Mouse (Mus musculus): ENCODE data around the gene Rasgrf2.

Gene Rasgrf2

GRCm38 (mm10) chr13:91955646-91956045 lies 175.8 kb downstream of the Rasgrf2 start:
- no peak for DNase-seq (ENCODE audit: extremely low read depth, low read depth, low spot score)

- DNase-seq (ENCODE audit: extremely low read depth, low read depth, low spot score): no peak
These were observed 176.3 kb downstream of the Rasgrf2 start for GRCm38 (mm10) chr13:91955175-91955574.

- no peak for DNase-seq (ENCODE audit: extremely low read depth, low read depth, low spot score)
These were observed 191.3 kb downstream of the Rasgrf2 start for GRCm38 (mm10) chr13:91940113-91940512.

- no peak for DNase-seq (ENCODE audit: extremely low read depth, low read depth, low spot score)
These were observed 192.6 kb downstream of the Rasgrf2 start for GRCm38 (mm10) chr13:91938826-91939225.

DNA sequence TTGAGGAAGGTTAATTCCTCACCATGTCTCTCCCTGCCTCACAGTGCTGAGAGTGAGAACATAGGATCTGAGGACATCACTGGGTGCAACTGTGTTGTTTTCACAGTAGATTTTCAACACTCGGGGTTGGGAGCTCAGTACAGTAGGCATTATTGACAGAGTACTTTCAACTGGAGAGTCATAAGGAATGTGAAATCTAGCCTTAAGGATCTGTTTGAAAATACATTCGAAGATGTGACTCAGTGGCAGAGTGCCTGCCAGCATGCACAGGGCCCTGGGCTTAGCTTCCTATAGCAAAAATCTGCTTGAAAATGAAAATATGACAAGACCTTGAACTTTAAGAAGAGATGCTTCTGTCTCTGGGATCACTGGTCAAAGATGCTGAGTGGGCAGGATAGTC lies 194.2 kb downstream of the Rasgrf2 start:
- DNase-seq (ENCODE audit: extremely low read depth, low read depth, low spot score): no peak

DNA sequence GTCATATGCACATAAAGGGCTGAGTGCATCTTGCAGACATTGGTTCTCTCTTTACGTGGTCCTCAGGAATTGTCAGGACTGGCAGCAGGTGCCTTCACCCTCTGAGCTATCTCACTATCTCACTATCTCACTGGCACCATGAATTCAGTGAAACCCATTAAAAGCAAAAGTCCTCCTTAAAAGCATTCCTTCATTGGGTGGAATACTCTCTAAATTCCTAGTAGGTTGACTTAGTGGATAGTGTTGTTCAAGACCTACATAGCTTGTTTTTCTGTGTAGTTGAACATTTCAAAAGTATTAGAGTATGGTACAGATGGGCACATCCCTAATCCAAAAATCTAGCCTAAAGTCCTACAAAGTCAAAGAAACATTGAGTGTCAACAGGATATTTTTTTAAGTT lies 199.3 kb downstream of the Rasgrf2 start:
- no peak for DNase-seq (ENCODE audit: extremely low read depth, low read depth, low spot score)

GRCm38 (mm10) chr13:91929943-91930726 lies 201.3 kb downstream of the Rasgrf2 start:
- no peak for DNase-seq (ENCODE audit: extremely low read depth, low read depth, low spot score)

DNA sequence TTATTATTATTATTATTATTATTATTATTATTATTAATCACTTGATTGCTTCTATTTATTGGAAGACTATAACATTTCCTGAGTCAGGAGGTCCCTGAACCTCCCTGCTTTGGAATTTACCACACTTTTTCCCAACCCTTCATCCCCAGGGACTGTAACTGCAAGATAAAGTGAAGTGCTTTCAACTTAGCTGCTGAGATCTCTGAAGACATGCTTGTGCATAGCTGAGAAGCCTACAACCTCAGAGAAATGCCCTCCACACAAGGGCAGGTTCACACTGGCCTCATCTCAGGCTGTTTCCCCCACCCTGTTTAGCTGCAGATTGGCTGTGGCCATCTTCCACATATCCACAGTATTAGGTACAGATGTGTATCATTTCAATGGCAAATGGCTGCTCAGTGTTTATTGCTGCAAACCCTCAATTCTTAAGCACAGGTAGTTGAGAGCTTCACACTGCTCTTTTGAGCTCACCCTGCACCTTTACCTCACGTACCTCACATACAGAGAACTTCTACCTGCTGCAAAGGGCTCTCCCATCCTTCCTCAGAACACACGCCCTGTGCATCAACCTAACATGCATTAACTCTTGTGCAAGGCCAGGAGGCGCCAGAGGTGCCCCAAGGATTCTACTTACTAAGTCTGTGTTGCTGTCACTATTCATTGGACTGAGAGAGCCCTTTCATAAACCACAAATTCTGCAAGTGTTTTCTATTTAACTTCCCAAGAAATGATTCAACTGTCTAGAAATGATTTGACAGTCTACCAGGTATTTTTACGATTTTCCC lies 202.7 kb downstream of the Rasgrf2 start:
- no peak for DNase-seq (ENCODE audit: extremely low read depth, low read depth, low spot score)

DNA sequence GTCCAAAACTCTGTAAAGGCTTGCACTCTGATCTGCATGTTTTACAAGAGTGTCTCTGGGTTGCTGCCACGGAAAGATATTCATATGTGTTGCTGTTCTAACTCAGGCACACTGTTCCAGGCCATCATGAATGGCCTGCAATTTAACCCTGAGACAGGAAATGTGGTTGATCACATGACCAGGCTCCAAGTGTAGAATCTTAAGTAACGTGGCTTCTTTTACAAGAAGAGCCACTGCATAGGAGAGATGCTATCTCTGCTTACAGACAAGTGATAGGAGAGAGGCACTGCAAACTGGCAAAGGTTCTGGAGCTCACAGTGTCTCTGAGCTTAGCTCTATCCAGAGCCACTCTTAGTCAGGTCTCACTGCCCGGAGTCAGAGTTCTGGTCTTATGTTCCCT lies 210.4 kb downstream of the Rasgrf2 start:
- DNase-seq (ENCODE audit: extremely low read depth, low read depth, low spot score): no peak

DNA sequence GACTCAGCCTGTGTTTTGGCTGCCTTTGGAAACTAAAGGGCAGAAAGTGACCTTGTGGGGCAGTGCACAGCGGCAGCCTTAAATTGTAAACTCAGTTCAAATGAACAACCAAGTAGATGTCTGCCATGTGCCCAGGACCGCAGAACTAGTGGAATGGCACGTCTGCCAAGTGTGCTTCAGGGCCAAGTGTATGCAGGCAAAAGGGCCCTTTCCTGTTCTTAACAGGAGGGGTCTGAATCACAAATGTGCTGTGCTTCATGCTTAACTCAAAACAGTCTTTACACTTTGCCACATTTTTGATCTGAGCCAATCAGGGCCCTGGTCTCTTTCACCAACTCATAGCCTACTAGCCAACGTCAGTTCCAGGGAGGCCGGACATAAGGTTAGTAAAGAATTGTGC lies 212.7 kb downstream of the Rasgrf2 start:
- no peak for DNase-seq (ENCODE audit: extremely low read depth, low read depth, low spot score)

DNA sequence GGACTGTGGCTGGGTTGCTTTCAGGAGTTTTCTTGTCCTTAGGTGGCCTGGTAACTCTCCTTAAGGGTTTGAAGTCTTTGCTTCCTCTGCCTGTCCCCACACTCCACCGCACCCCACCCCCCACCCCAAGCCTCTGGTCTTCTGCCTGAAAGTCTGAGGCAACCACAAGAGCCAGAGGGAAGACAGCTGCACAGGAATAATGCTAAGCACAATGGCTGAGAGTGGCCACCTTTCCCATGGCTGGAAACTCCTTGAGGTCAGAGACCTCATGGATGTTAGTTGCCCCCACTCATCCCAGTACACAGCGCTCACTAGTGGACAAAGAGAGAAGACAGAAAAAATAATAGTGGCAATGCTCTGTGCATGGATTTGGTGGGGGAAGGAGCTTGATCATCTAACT lies 213.6 kb downstream of the Rasgrf2 start:
- no peak for DNase-seq (ENCODE audit: extremely low read depth, low read depth, low spot score)

DNA sequence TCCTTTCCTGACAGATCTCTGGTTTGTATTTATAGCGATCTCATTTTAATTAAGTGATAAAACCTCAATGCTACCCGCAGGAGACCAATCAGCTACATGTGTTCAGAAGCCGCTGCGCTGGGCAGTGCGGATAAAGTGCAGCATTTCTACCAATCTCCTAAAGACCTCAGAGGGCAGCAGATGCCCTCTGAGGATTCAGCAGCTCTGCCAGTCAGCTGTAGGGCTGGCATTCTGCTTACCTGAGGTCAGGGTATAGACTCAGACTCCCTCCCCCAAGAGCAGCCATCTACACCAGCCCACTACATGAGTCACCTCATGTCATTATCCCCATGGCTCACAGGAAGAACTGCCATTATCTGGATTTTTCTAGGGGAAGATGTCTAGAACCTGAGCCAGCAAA lies 215.1 kb downstream of the Rasgrf2 start:
- DNase-seq (ENCODE audit: extremely low read depth, low read depth, low spot score): no peak

DNA sequence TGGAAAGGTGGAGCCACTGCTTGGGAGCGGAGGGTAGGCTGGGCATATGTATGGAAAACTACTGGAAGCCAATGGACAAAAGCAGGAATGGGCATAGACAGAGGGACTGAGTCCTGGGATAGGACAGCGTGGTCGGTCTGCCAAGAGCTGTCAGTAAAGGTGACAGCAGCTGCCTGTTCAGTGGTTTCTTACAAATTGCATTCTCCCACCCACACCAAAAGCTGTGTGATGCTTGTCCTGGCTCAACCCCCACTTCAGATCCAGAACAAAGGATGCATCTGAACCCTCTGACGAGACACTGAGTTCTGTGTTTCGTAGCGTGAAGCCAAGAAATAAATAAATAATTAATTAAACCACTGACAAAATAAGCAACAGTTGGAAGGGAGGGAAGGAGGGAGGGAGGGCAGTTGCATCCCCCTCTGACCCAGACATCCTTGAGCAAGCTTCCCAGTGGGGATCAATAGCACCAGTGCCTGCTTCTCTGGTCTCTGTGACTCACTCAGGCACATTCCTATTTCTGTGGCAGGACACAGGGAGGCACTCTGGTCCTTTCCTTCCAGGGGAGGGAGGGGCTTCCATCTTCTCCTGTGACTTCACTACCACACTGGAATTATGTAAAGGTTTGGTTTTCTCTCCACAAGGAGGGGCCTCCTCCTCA lies 215.7 kb downstream of the Rasgrf2 start:
- no peak for DNase-seq (ENCODE audit: extremely low read depth, low read depth, low spot score)

DNA sequence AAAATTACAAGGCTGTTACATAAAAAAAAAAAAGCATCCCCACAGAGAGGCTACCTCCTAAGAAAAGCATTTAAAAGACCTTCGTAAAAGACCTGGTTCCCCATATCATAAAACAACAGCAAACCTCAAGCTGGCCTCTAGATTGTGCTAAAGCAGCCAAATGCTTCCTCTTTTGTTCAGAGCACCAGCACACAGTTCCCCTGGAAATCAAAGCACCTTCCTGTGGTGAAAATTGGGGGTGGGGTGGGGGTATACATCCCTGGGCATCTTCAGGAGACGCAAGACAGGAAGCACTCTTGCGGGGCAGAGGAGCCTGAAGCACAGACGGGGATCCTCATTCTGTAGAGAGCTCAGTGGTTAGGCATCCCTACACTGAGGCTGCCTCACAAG lies 216.3 kb downstream of the Rasgrf2 start:
- no peak for DNase-seq (ENCODE audit: extremely low read depth, low read depth, low spot score)

- DNase-seq (ENCODE audit: extremely low read depth, low read depth, low spot score): no peak
These were observed 219.8 kb downstream of the Rasgrf2 start for GRCm38 (mm10) chr13:91911652-91912051.

GRCm38 (mm10) chr13:91911211-91911610 lies 220.2 kb downstream of the Rasgrf2 start:
- no peak for DNase-seq (ENCODE audit: extremely low read depth, low read depth, low spot score)

DNA sequence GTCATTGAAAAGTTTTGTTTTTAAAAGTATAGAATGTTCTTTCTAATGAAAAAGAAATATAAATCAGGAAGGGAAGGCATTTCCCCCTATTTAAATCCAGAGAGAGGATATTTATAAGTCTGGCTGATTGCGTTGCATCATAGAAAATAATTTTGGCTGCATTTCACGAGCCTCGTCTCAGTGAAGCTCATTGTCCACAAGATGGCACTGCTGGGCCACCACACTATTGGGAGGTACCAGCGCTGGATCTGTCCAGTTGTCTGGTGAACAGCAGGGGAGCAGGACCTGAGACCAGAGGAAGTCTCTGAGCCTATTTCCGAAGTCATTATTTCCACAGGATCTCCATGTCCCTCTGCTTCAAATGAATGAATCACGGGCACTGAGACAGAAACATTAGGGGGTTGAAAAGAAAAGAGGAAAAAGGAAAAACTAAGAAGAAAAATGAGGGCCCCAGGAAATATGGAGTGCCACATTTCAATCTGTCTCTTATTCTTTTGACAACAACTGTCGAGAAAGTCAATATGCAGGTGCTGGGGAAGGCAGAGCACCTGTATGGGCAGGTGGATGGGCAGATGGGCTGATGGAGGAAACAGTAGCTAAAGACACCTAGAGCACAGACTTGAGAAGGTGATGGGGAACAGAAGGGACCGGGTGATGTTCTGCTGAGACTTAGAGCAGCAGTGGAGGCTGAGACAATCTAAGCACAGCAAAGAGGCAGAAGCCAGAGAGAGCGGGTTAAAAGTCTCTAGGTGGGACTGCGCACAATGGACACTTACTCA lies 223.1 kb downstream of the Rasgrf2 start:
- peak; percentile 4 for DNase-seq (ENCODE audit: extremely low read depth, low read depth, low spot score)

- no peak for DNase-seq (ENCODE audit: extremely low read depth, low read depth, low spot score)
These were observed 225.1 kb downstream of the Rasgrf2 start for GRCm38 (mm10) chr13:91906338-91906737.

- no peak for DNase-seq (ENCODE audit: extremely low read depth, low read depth, low spot score)
These were observed 235.0 kb downstream of the Rasgrf2 start for GRCm38 (mm10) chr13:91896476-91896875.

DNA sequence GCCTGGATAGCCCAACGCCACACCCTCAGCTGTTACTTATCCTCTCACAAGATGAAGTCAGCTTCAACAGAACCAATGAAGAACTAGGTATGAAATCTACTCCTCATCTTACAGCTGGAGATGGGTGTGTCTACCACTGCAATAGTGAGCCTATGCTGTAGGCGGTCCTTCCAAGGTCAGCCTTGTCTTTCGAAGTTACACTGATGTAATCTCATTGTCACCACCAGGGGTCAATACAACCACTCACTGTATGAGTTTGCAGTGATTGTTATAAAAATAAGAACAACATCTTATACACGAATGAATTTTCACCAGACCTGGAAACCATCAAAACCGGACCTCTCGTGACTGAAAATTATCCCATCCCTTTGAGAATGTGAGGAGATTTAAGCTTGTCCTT lies 238.3 kb downstream of the Rasgrf2 start:
- no peak for DNase-seq (ENCODE audit: extremely low read depth, low read depth, low spot score)

DNA sequence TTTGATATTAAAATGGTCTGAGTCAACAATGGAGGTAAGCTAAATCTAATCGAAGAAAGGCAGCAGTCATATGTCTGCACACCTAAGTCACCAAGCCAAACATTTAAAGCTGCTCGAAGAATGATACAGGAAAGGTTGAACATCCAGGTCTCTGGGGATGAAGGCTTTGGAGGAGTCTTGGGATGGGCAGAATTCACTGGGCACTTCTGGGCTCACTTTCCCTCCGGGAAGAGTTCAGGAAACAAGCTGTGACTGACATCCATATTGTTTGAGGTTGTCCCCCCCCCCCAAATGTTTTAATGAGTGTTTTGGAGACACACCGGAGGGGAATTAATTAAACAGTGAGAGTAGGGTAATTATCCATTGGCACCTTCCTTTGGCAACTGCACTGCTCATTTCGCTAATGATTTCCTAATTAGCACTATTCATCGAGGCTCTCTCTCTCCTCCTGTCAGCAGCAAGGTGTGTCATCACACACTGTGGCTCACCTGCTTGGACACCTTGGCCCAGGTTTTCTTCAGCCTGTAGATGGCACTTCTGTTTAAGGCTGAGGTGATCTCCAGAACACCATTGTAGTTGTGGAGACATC lies 241.3 kb downstream of the Rasgrf2 start:
- DNase-seq (ENCODE audit: extremely low read depth, low read depth, low spot score): no peak
